Mouse (Mus musculus) cortical plate, adult 2 months (tissue): ENCODE measurements around the gene Scrn2. TPM values are rescaled to one million over a fixed set of nuclear protein-coding genes. Genes with fewer than 3 reads are reported as not detected.
A peak's percentile ranks its signal among the peaks of the same experiment; 100 is the strongest.

Experiments used
- H3K27ac ChIP-seq: fragments of 200-500 bp; 2 replicates; pipeline ENCODE4 v1.5.1; 2012; ENCODE audit warnings: low read length, control low read depth, inconsistent platforms; ENCODE audit not compliant: insufficient read depth
- H3K4me1 ChIP-seq: fragments of 200-500 bp; 2 replicates; pipeline ENCODE4 v1.6.1; 2011; ENCODE audit warnings: low read length; ENCODE audit not compliant: control insufficient read depth, insufficient read depth
- H3K4me3 ChIP-seq: fragments of 200-500 bp; 2 replicates; pipeline ENCODE4 v1.5.1; 2011; ENCODE audit warnings: mild to moderate bottlenecking, low read length, control low read depth; ENCODE audit not compliant: insufficient read depth
- CTCF ChIP-seq: fragments of 200-500 bp; IDR thresholded peaks from 2 replicates; pipeline ENCODE4 v1.5.1; 2011; ENCODE audit warnings: mild to moderate bottlenecking, control low read depth, low read length; ENCODE audit not compliant: insufficient read depth; ENCODE audit errors: extremely low read depth
- POLR2A ChIP-seq: fragments of 200-500 bp; IDR thresholded peaks from 2 replicates; pipeline ENCODE4 v1.6.1; 2011; ENCODE audit warnings: mild to moderate bottlenecking, low read length, control low read depth; ENCODE audit not compliant: insufficient read depth; ENCODE audit errors: extremely low read depth
- polyA plus RNA-seq: library from polyadenylated mRNA; depleted of rRNA; stranded (reverse); fragments of >200 nt; gene quantifications from 2 replicates; pipeline ENCODE4 v1.2.3, GENCODE M21; 2012

Gene Scrn2
- polyA plus RNA-seq, 1 experiment, result 4.4 TPM

DNA sequence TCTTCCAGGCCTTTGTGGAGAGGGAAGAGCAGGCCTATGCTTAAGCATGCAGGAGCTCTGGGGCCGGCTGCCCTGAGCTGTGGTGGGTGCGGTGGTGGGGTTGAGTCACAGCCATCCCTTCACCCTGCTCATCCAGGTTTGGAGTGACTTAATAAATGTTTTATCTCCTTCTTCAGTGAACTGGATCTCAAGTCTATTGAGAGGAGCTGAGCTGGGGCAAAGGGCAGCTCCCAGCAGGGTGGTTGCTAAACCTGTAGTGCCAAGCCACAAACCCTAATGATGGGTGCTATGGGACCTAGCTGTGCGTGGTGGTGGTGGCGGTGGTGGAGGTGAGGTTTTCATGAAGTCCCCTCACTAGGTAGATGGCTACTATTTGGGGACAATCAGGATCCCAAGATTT is 4.0 kb downstream of the Scrn2 start:
- Histone ChIP-seq H3K4me1 (0 out of 2 replicates have a peak, but pooled peaks cover 2% of the 10 kb centered on the region), H3K27ac (no peak overlapping the region), H3K4me3 (no peak overlapping the region)
- TF ChIP-seq CTCF (no peak), POLR2A (no peak)

DNA sequence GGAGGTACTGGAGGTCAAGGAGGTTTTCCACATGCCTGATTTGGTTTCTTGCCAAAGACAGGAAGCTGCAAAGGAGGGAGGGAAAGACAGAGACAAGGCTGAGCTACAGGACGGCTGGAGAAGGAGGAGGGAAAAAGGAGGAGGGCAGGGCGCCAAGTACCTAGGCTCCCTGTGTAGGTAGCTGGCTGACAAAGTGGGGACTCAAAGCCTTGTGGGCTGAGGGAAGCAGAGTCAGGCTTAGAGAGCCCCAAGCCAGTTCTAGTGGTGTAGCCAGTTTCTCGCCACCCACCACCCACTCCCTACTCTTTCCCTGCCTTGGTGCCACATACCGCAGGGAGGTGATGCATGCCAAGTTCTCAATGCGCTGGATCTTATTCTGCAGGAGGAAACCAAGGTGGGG is 6.4 kb downstream of the Scrn2 start:
- TF ChIP-seq CTCF, result no peak
- TF ChIP-seq POLR2A, result no peak

DNA sequence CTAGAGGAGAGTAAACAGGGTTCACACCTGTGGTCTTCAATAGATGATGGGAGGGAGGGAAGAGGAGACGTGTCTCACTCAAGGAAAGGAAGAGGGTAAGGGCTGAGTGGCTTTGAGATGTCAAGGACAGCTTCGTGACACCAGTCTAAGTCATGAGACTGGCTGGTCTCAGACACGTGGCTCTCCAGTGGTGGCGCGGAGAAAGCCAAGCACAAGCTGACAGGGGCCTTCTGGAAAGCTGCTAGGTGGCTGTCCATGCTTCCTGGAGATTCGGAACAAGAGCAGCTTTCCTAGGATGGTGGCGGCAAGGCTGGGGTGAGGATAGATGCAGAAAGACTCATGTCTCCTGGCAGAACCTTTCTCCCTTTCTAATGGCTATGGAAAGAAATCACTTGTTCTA is 9.1 kb downstream of the Scrn2 start:
- Histone ChIP-seq H3K4me1 (peaks cover 2% of the 10 kb centered on the region; the same call in 1 of the 2 replicates), H3K4me3 (no peak overlapping the region), H3K27ac (no peak overlapping the region)
- TF ChIP-seq POLR2A (no peak), CTCF (no peak)

More for the DNA sequence above, 6.4 kb downstream of the Scrn2 start:
- no peak overlapping the region for H3K27ac ChIP-seq
- H3K4me3 ChIP-seq, result no peak overlapping the region
- H3K4me1 ChIP-seq, result no peaks in the 10 kb centered on the region; the same call in 1 of the 2 replicates

DNA sequence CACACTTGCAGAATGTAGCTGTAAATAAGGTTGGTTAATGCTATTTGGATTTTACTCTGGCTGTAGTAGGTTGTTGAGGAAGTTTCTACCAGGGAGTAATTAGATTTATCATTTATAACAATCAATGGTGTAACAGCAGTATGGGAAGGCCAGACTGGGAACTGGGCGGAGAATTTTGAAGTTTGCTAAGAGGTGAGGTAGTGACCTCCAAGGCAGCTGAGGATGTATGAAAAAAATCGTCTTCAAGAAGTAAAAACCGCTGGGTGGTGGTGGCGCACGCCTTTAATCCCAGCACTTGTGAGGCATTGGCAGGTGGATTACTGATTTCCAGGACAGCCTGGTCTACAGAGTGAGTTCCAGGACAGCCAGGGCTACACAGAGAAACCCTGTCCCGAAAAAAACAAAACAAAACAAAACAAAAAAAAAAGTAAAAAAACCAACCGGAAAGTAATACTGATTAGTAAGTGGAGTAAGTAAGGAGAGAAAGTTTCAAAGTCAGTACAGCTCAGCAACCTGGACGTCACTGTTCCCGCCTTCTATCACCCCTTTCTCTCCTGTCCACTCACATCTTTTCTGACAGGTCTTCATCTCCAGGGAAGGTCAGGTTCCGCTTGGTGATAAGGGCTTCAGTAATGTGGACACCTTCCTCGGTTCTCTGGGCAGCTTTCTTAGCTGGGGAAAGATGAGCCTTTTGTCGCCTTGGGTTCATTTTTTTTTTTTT is 10.7 kb downstream of the Scrn2 start:
- H3K27ac ChIP-seq, result no peak overlapping the region
- H3K4me3 ChIP-seq, result peak overlapping the region; percentile 79; the same call in 1 of the 2 replicates
- no peak for TF ChIP-seq CTCF
- no peak for TF ChIP-seq POLR2A
- H3K4me1 ChIP-seq, result peaks cover 5% of the 10 kb centered on the region; the same call in 1 of the 2 replicates

- H3K27ac ChIP-seq, result no peak within 1 kb of the TSS
- peaks cover 5% of the 10 kb centered on the region; the same call in 1 of the 2 replicates for H3K4me1 ChIP-seq
- H3K4me3 ChIP-seq, result peak within 1 kb of the TSS; percentile 79
- TF ChIP-seq CTCF, result no peak
- peak; percentile 77 for TF ChIP-seq POLR2A
Observed at GRCm38 (mm10) chr11:97041022-97041899, 11.5 kb downstream of the Scrn2 start, which contains the start of the genes Lrrc46 and Mrpl10. Gene Lrrc46 (minus strand): TSS chr11:97041407. Gene Mrpl10 (plus strand): TSS chr11:97041560.

GRCm38 (mm10) chr11:97044902-97045301 is 15.2 kb downstream of the Scrn2 start:
- no peak for TF ChIP-seq CTCF
- no peak for TF ChIP-seq POLR2A
- peaks cover 5% of the 10 kb centered on the region; the same call in 1 of the 2 replicates for H3K4me1 ChIP-seq
- H3K4me3 ChIP-seq, result no peak overlapping the region
- H3K27ac ChIP-seq, result no peak overlapping the region

DNA sequence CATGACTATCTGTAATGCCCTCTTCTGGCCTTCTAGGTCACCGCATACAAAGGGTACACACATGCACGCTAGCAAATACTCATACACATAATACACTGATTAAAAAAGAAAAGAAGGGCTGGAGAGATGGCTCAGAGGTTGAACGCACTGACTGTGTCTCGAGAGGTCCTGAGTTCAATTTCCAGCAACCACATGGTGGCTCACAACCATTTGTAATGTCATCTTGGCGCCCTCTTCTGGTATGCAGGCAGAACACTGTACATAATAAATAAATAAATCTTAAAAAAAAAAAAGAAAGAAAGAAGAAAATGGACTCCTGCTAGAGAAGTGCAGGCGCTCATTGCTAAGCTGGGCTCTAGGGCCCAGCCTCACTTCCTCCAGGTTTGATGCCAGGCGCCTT is 16.1 kb downstream of the Scrn2 start:
- Histone ChIP-seq H3K4me1 (peaks cover 7% of the 10 kb centered on the region), H3K27ac (no peak overlapping the region), H3K4me3 (no peak overlapping the region)
- TF ChIP-seq POLR2A, result no peak

DNA sequence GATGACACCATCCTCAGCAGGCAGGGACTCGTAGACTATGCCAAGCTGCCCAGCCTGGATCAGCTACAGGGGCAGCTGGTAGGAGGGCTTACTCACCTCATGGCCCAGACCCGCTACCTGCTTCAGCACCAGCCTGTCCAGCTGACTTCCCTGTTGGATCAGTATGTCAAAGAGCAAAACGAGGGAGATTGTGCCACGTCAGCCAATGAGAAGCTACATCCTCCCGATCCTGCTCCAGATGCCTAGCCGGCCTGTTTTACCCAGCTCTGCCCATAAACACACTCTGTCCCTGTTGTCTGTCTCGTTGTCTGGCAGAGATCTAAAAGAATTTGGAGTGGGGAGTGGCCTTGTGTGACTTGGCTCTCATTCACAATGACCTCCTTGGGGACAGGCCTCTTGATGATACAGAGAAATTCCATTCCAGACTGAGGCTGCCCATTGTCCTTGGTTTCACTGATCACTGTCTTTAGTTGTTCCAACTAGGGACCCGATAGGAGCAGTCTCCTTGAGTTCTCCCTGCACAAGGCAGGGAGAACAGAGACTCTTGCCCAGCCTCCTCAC is 18.4 kb downstream of the Scrn2 start:
- Histone ChIP-seq H3K27ac (no peak overlapping the region), H3K4me3 (no peak overlapping the region), H3K4me1 (peaks cover 4% of the 10 kb centered on the region)
- TF ChIP-seq CTCF (no peak), POLR2A (no peak)

GRCm38 (mm10) chr11:97049492-97050085 is 19.9 kb downstream of the Scrn2 start:
- TF ChIP-seq POLR2A, result no peak
- TF ChIP-seq CTCF, result no peak
- H3K27ac ChIP-seq, result no peak overlapping the region
- H3K4me3 ChIP-seq, result no peak overlapping the region
- peaks cover 4% of the 10 kb centered on the region for H3K4me1 ChIP-seq
